Mouse (Mus musculus) lung, postnatal 36 days (tissue): ENCODE results near the gene Col11a2.
A peak's percentile ranks its signal among the peaks of the same experiment; 100 is the strongest.

Experiments
- DNase-seq: peaks from one replicate; pipeline ENCODE4 v3.0.0; 2022; ENCODE audit warnings: mixed read lengths

Col11a2 gene

GRCm38 (mm10) chr17:34072091-34072490 is 32.9 kb downstream of the Col11a2 start:
- DNase-seq: peak; percentile 13

DNA sequence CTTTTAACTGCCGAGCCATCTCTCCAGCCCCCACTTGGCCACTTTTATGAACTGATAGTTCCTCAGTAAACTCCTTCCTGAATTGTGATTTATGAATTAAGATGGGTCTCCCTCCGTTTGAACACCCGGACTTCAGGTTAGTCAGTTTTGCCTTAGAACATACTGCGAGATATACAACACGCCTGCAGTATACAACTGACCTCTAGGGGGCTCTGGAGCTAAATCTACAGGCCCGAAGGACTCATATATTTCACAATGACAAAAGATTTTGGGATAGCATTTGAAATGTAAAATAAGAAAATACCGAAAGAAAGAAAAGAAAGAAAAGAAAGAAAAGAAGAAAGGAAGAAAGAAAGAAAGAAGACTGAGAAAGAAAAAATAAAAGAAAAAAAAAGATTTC is 36.0 kb downstream of the Col11a2 start:
- DNase-seq: peak; percentile 95

- DNase-seq: peak; percentile 87
Observed at GRCm38 (mm10) chr17:34077549-34077948, 38.3 kb downstream of the Col11a2 start.

- no peak for DNase-seq
Observed at GRCm38 (mm10) chr17:34078148-34078547, 38.9 kb downstream of the Col11a2 start.

- no peak for DNase-seq
Observed at GRCm38 (mm10) chr17:34079002-34079401, 39.8 kb downstream of the Col11a2 start.

DNA sequence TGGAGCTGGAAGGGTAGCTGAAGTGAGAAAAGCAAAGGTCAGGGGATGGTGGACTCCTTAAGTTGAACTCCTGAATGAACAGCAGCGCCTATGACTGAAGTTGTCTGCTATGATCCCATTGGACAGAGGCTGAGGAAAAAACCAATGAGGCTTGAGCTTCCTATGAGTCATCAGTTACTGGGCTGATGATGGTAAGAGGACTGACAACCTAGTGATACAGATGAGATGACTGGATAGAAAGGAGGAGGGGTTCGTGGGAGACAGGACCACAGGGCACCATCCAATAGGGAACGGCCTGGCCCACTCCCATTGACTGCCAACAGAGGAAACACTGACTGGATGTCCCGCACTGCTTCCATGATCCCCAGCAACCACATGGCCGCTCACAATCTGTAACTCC is 40.4 kb downstream of the Col11a2 start:
- peak; percentile 73 for DNase-seq

- DNase-seq: no peak
Observed at GRCm38 (mm10) chr17:34083104-34083503, 43.9 kb downstream of the Col11a2 start.

GRCm38 (mm10) chr17:34087386-34087785 is 48.1 kb downstream of the Col11a2 start:
- no peak for DNase-seq

DNA sequence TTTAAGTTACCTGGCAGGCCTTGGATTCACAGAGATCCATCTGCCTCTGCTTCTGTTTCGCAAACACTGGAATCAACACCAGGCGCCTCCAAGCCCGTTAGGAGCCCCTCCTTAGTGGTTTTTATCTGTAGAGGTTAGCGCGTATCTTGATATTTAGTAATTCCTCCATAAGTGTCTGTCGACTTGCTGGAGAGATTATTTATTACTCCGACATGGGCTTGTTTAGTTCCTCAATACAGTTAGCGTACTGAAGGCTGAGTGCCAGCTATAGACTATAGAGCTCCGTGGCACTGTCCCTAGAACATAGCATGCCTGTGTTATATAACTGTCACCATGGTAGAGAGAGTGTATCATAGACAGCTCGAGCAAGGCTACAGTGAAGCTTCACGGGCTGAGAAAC is 48.9 kb downstream of the Col11a2 start:
- DNase-seq: no peak

GRCm38 (mm10) chr17:34090923-34091322 is 51.7 kb downstream of the Col11a2 start:
- peak; percentile 38 for DNase-seq

GRCm38 (mm10) chr17:34092197-34092875 is 53.1 kb downstream of the Col11a2 start, which contains the start of gene H2-Oa:
Gene H2-Oa, plus strand, starts transcription at chr17:34092340.
- peak; percentile 34 for DNase-seq

DNA sequence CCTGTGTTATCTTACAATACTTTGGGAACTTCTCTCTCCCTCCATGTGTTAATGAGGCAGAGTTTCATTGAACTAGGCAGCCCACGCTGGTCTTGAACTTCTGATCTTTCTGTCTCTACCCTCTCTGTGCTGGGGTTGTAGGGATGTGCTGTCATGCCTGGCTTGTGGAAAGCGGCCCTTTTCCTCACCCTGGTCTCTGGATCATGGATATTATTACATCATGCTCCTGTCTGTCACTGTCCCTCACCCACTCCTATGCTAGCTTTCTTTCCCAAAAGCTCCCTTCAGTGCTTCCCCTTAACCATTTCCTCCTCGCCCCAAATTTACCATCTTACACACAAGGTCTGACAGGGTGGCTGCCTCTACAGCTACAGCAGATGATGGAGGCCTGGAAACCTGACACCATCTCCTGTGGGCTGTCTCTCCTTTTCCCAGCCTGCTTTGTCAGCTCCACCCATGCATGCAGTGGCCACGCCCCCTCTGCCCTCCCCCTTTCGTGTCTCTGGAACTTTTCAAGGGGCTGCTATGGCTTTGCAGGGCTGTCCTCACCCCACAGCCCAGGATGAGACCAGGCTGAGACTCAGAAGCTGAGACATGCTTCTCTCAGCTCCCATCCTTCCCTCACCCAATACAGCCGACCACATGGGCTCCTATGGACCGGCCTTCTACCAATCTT is 54.1 kb downstream of the Col11a2 start:
- DNase-seq: peak; percentile 42

DNA sequence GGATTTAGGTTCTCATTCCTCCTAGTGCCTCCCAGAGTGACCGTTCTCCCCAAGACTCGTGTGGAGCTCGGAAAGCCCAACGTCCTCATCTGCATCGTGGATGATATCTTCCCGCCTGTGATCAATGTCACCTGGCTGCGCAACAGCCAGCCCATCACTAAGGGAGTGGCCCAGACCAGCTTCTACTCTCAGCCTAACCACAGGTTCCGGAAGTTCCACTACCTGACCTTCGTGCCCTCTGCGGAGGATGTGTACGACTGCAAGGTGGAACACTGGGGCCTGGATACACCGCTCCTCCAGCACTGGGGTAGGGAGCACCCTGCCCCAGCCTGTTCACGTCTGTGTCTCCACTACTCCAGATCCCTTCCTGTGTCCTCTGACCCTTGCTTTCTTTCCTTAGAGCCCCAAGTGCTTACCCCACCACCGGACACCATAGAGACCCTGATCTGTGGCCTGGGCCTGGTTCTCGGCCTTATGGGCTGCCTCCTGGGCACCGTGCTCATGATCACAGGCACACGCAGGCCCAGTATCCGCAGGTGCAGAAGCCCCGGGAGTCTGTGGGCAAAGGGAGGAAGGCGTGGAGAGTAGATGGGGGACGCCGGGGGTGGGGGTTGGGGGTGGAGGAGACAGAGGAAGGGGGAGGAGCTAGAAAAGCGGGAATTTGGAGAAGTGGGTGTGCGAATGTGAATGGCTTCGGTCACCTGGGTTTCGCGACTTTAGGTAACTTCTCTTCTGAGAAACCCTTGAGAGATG is 55.2 kb downstream of the Col11a2 start:
- DNase-seq: no peak

DNA sequence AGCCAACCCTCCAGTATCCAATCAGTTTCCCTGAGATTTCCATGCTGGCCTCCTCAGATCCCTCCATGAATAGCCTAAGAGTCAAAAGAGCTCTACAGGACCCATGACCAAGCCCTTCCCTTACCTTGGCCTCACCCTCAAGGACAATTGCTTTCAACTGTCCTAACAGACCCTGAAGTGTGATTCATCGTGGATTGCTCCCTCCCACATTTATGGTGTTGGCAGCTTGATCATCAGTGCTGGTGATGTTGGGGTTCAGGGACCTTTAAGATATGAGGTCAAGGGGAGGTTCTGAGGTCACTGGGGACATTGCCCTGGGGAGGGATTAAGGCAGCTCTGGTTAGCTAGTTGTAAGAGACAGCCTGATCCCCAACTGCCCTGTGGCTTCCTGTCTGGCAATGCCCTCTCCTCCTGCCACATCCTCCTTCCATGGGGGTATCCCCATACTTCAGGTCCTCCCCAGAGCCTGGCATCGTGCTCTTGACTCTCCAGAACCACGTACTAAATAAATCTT is 57.3 kb downstream of the Col11a2 start:
- DNase-seq: no peak

GRCm38 (mm10) chr17:34097272-34097671 is 58.0 kb downstream of the Col11a2 start:
- DNase-seq: no peak

DNA sequence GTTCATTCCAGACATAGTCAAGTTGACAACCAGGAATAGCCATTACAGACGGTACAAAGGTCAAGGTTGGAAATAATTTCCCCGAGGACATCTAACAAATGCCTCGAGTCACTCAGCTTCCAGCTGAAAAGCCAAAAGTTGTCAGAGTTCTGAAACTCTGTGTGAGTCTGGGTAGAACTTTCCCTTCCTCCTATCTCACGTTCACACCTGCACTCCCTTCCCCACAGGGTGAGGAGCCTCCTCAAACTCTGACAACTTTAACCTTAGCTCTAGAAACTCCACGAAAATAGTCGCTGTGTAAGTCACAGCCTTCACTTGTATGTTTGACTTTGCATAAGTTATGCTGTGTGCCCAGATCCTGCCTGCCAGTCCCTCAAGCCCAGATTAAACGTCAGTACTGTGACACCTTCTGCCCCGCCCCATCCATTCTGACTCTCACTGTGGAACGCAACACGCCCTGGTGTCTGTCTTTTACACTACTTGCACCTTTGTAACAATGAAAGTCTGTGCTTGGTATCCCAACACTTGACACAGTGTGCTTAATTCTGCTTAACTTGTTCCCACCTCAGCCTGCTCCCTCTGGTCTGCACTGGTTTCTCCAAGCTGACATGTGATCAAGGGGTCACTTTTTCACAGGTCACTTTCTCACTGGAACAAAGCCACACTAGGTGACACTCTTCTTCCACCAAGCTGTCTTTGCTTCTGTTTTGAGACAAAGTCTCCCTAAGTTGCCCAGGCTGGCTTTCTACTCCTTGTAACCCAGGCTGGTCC is 59.7 kb downstream of the Col11a2 start:
- DNase-seq: no peak

GRCm38 (mm10) chr17:34099531-34099930 is 60.3 kb downstream of the Col11a2 start:
- DNase-seq: no peak

- DNase-seq: no peak
Observed at GRCm38 (mm10) chr17:34101185-34101584, 61.9 kb downstream of the Col11a2 start.

DNA sequence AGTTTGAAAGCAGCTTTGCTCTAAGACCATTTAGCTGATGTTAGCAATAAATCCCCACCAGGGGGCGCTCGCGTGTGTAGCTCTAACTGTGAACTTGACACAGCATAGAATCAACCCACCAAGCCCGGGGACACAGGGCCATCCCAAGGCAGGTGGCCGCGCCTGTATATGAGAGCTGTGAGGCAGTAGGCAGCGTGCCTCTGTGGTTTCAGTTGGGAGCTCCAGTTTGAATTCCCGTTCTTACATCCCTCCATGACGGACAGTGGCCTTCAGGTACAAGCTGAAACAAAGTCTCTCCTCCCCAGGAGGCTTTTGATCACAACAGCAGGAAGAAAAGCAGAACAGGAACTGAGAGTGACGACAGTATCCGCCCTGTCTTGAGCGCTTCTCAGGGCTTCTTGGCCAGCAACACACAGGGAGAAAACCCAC is 62.4 kb downstream of the Col11a2 start:
- DNase-seq: peak; percentile 98

- no peak for DNase-seq
Observed at GRCm38 (mm10) chr17:34102831-34103230, 63.6 kb downstream of the Col11a2 start.

DNA sequence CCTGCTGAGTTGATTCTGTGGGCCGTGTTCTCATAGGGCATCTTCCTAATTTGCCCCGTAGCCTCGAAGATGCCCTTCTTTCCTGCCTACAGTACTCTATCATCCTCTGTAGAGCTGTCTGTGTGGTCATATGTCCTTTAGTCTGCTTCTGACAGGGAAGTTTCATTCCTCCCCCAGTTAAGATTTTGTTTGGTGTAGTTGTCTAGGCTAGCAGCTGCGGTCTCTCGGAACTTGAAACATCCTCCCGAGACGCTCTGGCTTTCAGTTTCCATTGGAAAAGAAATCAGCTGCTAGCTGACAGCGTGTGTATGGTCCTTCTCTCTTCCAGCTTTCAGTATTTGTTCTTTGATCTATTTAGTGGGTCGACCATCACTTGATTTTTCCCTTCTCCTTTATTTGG is 65.6 kb downstream of the Col11a2 start:
- no peak for DNase-seq

- no peak for DNase-seq
Observed at GRCm38 (mm10) chr17:34106555-34106954, 67.3 kb downstream of the Col11a2 start.
